Mouse (Mus musculus): ENCODE results near the gene Plpp3.

The Plpp3 gene

DNA sequence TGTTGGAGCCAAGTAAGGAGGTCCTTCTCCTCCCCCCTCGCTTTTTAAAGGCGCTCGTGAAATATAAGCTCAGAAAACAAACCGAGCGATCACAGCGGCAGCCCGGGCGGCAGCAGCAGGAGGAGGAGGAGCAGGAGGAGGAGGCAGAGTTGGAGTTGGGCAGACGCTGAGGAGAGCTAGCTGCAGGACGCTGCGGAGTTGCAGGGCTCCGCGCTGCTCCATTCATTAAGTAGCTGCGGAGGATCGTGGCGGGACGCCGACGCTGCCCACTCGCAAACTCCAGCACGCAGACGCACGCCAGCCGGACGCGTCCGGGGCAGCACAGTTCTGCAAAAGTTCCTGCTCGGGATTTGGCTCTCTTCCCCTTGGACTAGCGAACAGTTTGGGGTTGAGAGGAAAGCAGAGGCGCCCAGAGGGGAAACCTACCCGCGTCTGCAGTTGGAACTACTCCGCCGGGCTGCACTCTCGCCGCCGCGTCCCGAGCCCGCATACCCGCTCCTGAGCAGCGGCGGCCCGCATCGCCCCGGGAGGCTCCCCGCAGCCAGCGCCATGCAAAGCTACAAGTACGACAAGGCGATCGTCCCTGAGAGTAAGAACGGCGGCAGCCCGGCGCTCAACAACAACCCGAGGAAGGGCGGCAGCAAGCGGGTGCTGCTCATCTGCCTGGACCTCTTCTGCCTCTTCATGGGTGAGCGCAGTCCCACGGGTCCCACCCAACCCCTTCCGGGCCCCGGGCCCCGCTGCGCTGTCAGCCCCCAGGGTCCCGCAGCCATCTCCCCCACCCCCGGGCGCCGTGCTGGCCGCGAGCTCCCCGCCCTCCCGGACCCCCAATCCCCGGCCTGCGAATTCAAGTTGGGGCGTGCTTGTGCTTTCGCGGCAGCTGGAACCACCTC, at the start of gene Plpp3:
Gene Plpp3 (plus strand): TSS at position 72 of the 893 bp plus-strand sequence.
- ATAC-seq (ENCODE audit: low TSS enrichment) = peak; percentile 85

DNA sequence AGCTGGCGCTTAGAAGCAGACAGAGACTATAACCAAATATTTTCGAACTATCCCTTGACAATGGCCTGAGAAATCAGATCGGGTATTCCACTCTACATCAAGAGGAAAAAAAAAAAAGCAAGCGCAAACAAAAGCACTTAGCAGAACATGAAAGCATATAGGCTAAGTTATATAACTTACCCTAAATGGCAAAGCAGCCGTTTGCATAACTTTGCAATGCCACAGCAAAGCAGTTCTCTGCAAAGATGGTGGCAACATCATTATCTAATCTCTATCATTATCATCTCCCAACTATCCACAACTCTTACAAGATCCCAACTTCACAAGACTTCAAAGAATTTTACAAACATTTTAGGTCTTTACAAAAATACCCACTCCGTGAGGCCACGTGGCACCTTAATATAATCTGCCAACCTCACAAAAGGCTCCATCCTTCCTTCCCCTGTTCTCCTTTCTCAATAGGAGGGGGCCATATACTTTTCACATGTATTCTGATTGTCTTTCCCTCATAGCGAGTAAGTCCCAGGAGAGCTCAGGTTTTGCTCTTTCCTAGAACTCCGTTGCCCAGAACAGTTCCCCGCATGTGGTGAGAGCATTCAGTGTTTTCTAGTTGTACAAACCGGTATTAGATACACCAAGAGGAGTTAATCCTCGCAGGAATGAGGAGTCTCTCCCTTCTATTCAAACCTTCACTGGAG, 49.1 kb upstream of the Plpp3 start:
- peak; percentile 38; the same call in 1 of the 2 replicates for ATAC-seq (ENCODE audit: low TSS enrichment)

DNA sequence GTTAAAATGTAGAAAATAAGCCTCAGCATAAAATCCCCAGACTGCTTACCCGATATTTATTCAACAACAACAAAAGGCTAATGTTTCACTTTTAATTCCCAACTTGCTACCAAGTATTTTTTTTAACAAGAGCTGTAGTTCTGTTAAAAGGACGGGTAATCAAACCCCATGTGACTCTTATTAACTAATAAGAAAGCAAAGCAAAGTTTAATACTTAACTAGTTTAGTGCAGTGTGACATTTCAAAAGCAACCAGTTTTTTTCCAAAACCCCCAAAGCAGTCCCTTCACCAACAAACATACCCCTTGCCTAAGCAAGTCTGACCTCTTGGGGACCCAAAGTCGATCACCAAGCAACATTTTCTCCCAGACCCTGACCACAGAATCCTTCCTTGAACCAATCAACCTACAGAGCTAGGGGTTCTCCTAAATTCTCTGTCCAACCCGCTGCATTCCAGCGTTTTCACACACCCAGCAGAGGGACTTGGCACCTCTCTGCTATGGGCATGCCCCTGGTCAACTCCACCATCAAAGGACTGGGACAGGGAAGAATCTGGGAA, 48.4 kb upstream of the Plpp3 start:
- ATAC-seq (ENCODE audit: low TSS enrichment) = peak; percentile 21; the same call in 1 of the 2 replicates

DNA sequence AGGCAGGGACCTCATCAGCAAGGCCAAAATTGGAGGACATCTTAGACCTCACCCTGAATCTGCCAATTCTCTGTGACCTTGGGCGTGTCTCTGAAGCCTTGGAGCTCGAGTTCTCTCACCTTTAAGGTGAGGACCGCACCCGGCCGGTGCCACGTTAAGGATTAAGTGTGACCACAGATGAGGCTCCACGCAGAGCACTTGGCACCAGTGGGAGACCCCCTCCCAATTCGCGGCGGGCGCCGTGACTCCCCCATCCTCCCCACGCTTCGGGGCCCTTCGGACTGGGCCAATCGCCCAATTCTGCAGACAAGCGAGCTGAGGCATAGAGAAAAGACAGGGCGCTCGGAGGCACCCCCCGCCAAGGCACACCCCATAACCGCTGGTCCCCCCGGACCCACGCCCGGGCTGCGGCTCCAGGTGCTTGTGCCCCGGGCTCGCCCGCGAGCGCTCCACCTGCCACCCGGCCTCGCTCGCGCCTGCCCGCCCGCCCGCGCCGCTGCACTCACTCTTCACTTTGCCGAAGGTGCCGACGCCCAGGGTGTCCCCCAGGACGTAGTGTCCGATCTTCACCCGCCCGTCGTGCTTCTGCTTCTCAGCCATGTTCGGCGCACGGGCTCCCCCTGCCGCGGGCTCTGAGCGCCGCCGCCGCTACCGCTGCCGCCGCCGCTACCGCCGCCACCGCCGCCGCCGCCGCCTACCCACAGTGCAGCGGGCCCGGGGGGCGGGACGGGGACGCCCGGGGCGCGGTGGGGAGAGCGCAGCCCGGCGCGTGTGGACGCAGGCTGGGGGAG, 47.8 kb upstream of the Plpp3 start, which contains the start of gene Prkaa2:
Gene Prkaa2 (minus strand): TSS at position 692 of the 791 bp plus-strand sequence.
- peak; percentile 75 for ATAC-seq (ENCODE audit: low TSS enrichment)

DNA sequence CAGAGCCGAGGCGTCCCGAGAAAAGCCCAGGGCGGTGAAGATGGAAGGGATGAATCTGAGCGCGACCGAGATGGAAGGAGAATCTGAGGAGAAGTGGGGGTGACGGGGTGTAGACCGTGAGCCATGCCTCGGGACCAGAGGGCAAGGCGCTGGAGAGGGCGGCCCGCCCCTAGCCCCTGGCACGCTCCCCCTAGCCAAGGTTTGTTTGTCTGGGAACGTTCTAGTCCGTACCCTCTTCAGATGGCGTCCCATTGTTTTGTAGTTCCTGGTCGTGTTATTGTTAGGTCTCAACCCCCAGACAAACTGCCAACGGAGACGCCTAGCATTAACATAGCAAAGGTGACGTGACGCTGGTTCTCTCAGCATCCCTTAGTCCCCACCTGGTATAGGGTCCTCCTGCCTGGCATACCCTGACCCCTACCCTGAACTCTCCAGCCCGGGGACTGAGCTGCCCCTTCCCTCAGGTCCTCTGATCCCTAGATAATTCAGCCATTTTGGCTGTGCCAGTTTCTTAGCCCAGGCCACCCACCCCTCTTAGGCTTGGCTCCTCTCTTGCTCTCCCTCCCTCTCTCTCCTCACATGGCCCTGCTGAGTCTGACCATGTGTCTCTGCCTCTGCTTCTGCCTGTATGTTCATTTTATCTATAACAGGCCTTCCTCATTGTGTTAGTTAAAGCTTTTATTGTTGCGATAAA, 47.0 kb upstream of the Plpp3 start:
- ATAC-seq (ENCODE audit: low TSS enrichment) = peak; percentile 62

DNA sequence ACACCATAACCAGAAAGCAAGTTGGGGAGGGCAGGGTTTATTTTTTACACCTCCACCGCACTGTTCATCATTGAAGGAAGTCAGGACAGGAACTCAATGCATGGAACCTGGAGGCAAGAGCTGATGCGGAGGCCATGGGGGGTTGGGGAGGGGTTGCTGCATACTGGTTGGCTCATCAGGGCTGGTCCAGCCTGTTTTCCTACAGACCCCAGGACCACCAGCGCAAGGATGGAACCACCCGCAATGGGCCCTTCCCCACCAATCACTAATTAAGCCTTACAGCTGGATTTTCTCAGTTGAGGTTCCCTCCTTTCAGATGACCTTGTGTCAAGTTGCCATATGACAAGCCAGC, 46.5 kb upstream of the Plpp3 start:
- ATAC-seq (ENCODE audit: low TSS enrichment) = no peak

DNA sequence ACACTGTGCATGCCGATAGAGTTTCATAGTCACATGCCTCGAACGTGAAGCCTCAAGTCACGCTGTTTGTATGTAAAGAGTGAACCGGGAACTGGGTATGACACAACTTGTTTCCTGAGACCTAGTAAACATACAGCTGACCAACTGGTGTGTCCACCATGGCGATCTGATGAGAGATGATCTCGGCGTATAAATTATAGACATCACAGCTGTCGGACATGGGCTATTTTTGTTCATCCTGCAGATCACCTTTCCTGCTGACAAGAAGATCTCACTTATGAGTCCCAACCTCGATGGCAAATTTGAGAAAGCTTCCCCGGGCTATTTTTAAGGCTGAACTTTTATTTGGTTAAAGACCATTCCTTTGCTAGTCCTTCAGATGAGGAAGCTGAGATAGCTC, 45.4 kb upstream of the Plpp3 start:
- no peak for ATAC-seq (ENCODE audit: low TSS enrichment)

DNA sequence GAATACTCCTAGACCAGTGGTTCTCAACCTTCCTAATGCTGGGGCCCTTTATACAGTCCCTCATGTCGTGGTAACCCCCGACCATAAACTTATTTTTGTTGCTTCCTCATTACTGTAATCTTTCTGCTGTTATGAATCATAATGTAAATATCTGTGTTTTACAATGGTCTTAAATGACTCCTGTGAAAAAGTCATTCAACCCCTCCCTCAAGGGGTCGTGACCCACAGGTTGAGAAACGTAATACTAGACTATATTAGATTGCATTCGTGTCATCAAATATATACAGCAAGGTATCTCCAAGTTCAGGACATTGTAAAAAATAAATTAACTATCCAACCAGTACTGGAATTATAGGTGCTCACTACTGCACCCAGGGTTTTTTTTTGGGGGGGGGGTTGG, 44.1 kb upstream of the Plpp3 start:
- ATAC-seq (ENCODE audit: low TSS enrichment) = no peak

DNA sequence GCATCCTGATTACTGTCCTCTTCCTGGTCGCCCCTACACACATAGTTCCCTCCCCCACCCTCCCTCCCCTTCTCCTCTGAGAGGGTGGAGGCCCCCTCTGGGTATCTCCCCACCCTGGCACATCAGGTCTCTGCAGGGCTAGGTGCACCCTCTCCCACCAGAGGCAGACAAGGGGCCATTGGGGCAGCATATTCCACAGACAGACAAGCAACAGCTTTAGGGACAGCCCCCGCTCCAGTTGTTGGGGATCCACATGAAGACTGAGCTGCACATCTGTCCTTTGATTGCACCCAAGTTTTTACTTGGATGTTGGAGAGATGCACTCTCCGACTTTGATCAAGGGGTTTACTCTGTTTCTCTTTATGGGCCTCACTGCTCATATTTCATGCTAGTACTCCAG, 43.7 kb upstream of the Plpp3 start:
- no peak for ATAC-seq (ENCODE audit: low TSS enrichment)

DNA sequence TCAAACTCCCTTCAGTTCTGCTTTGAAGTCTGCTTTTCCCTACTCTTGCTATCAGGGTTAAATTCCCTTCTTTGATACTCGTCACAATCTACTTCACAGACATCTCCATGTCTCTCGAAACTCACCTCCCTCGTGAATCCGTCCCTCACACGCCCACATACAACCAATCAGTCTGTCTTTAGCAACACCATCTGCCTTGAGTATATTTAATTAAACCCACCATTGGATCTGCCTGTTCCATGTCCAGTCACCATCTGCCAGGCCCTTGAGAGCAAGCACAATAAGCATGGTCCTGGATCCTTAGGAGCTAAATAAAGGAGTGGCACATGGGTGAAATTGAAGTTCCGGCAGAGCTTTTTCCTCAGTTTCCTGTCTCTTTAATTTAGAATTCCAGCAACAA, 36.1 kb upstream of the Plpp3 start:
- ATAC-seq (ENCODE audit: low TSS enrichment) = peak; percentile 82

DNA sequence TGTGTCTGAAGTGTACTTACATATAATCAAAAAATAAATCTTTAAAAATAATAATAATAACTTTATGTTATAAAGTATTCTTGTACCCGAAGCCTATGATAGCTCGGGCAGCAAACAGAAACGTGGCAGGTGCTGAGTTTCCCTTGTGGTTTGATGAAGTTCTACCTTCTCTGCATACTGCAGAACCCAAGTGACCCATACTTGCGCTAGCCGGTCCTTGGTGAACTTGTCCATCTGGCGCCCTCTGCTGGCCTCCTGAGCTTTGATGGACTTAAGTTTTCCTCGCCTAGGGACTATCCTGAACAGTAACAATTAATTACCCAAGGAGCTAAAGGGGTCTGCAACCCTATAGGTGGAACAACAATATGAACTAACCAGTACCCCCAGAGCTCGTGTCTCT, 34.7 kb upstream of the Plpp3 start:
- peak; percentile 62; the same call in 1 of the 2 replicates for ATAC-seq (ENCODE audit: low TSS enrichment)

DNA sequence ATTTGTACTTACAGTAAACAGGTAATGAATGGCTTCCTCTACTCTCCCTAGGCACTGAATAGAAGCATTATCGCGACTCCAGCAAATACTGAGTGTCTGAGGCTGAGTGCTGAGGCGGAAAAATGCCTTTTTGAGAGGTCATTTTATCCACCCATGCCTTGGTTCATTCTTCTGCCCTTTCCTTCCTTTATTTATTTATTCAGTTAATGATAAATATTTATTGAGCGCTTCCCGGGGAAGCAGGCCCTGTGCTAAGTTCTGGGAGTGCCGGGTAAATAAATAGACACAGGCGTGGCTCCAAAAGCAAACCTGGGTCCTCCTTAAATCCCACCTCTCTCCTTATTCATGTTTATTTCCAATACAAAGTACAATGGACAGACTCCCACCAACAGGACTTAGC, 27.9 kb upstream of the Plpp3 start:
- ATAC-seq (ENCODE audit: low TSS enrichment) = no peak

DNA sequence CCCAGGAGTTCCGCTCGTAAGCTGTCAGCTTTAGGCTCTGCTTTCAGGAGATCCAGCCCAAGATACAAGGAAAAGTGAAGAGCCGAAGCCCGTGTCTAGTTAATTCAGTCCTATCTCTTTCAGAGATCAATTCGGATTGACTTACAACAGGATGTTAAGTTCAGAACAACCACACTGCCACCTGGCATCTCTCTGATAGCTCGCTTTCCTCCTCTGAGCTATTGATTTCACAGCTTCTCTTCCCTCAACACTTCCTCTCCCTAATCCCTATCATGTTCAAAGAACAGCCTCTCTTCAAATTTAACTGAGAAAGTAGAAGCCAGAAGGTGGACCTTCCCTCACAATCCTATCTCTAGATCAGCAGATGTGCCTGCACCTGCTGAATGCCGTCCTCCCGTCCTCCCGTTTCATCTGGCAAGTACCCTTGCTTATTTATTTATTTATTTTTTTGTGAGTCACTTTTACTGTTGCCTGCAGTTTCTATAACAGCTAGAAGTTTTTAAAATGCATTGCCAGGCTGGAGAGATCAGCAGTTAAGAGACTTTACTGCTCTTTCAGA, 25.3 kb upstream of the Plpp3 start:
- no peak; the same call in 1 of the 2 replicates for ATAC-seq (ENCODE audit: low TSS enrichment)

DNA sequence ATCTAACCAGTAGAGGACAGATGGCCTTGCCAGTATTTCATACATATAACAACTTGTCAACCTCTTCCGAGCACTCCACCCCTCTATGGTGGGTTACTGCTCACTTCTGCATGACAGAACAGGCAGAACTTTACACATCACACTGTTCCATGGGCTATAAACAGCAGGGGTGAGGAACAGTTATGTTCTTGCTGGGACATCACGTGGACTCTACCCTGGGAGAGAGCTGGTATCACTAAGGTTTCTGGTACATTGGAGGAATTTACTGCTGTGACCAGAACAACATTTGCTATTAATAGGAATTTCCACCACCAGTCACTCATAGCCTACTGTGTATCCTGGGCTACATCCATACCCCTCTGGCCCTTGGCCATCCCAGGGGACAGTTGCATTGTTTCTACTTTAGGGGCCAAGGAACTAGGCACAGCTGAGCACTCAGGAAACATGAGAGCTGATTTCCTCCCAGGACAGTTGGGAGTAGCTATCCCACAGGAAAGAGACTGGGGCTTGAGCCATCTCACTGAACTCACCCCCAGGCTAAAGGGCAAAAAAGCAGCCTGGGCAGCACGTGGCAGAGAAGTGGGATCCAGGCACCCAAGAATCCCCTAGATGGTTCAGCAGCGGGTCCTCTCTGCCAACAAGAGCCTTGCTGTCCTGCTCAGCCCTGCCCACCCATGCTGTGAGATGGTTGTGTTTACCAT, 23.6 kb upstream of the Plpp3 start:
- no peak for ATAC-seq (ENCODE audit: low TSS enrichment)

DNA sequence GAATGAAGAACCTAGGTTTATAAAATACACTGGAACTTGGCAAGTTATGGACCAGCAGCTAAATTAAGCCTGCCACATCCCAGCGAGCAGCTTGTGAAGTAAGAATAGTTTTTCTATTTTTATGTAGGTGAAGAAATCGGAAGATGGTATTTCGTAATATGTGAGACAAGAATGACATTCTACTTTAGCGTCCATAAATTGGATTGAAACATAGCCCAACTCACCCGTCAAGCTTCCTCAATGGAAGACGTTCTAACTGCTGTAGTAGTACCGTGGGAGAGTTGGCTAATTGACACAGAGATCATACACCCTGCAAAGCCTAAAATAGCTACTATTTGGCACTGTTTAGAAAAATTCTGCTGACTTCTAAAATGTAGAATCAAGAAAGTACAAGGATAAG, 7.7 kb upstream of the Plpp3 start:
- peak; percentile 73 for ATAC-seq (ENCODE audit: low TSS enrichment)

DNA sequence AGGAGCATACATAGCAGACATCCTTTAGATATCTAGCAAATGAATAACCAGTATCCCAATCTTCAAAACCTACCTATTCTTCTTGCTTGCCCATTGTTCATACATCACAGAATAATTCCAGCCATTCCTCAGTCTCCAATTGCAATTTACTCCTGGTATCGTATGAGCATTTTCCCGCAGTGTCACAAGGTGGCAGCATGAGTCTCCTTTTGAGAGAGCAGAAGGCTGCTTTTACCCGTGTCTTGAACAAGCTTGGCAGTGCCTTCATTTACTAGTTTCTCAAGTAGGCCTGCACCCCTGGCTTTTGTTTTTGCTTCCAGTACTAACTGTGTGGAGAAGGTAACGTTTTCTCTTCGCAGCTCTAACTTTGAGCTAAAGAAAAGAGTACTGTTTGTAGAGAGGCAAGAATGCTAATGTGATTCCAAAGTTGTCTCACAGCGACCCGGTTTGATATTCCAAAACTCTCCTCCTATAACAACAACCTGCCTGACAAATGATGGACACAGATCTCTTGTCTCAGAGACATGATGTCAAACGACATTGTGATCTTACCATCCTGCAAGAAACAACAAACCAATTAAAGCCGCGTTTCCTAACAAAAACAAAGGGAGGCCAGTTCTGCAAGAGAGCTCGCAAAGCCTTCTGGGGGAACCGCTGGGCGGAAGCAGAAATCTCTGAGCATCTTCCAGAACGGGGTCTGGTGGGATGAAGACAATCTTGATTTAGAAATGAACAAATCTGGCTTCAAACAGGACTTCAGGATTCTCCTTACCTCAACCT, 5.0 kb upstream of the Plpp3 start:
- ATAC-seq (ENCODE audit: low TSS enrichment) = peak; percentile 92

DNA sequence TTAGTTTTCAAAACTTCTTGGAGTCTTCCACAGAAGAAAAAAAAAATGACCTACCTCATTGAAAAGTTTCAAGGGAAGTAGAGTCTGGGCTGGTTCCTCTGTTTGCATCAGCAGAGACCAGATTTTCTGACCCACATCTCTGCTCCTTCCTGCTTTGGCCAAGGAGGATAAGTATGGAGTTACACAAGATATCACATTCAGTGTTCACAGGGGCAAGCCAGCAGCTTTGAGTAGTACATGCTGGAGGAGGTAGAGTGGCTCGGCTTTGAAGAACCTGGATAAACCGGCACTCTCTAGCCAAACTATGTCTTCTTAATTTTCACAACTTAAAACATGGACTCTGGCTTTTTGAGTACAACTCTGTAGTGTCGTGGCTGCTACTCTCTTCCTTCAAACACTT, 3.9 kb upstream of the Plpp3 start:
- ATAC-seq (ENCODE audit: low TSS enrichment) = no peak

DNA sequence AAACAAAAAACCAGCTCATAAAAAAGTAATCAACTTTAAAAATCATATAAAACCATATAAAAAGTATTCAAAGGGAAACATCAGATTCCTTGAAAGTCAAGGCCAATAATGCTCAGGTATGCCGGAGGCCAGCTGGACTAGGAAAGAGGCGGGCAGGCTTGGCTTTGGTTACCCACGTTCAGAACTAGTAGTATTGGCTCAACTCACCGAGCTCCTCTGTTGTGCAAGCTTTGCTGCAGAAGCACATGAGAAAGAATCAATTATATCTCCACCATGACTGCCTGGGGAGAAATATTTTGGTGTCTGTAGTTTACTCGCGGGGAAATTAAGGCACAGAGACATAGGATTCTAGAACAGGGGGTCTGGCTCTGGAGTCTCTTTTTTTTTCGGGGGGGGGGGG, 866 bp upstream of the Plpp3 start:
- ATAC-seq (ENCODE audit: low TSS enrichment) = no peak

DNA sequence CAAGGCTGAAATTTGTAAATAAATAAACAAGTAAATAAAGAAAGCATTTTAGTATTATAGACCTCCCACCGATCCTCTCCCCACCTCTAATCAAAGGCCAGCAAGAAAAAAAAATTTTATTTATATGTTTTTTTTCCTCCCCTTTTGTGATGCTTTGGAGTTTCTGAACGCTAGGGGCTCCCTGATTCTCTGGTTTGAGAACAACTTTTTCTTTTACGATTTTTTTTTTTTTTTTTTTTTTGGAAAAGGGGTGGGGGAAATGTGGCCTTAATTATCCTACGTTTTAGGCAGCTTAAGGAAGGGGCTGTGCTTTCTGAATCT, 232 bp upstream of the Plpp3 start:
- no peak for ATAC-seq (ENCODE audit: low TSS enrichment)

DNA sequence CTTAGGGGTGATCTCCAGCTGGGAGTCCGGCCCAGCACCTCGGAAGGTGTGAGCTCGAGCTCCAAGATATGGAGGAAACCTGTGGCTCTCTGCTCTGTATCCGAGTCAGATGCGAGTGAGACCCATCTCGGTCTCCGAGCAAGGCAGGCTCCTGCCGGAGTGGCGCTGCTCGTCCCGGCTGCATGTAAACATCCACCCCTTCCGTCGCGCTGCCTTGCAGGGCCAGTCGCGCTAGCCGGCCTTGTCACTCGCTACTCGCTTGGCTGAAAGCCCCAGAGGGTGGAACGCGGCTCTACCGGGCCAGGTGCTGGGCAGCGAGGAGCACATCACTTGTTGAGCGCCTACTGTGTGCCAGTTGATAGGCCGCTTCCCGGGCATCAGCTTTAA, 1.0 kb downstream of the Plpp3 start:
- peak; percentile 74 for ATAC-seq (ENCODE audit: low TSS enrichment)

Data from frontal cortex, adult (tissue).